Mouse (Mus musculus): Measurements from ENCODE around the gene Gm47429.
"Not testable (repeated sequence)": the region's sequence is repeated elsewhere in the genome, so short reads cannot be mapped to it uniquely, and the experiment has no call there.

The Gm47429 gene

GRCm38 (mm10) chr13:50443812-50444211, at the start of gene Gm47429:
Gm47429 (minus strand) TSS chr13:50443912.
- DNase-seq (ENCODE audit: extremely low spot score, low read depth, low spot score), result no peak

- not testable (repeated sequence) for DNase-seq (ENCODE audit: extremely low spot score, low read depth, low spot score)
Observed at GRCm38 (mm10) chr13:50488510-50488909, 44.8 kb upstream of the Gm47429 start.

GRCm38 (mm10) chr13:50467007-50467406, 23.3 kb upstream of the Gm47429 start, which contains the start of gene Nutm2:
Nutm2 (plus strand) TSS chr13:50467307.
- DNase-seq (ENCODE audit: extremely low spot score, low read depth, low spot score), result no peak

GRCm38 (mm10) chr13:50464621-50465562, 21.2 kb upstream of the Gm47429 start:
- no peak for DNase-seq (ENCODE audit: extremely low spot score, low read depth, low spot score)

GRCm38 (mm10) chr13:50460433-50460832, 16.7 kb upstream of the Gm47429 start:
- not testable (repeated sequence) for DNase-seq (ENCODE audit: extremely low spot score, low read depth, low spot score)

- DNase-seq (ENCODE audit: extremely low spot score, low read depth, low spot score), result no peak
Observed at GRCm38 (mm10) chr13:50453426-50453825, 9.7 kb upstream of the Gm47429 start.

GRCm38 (mm10) chr13:50452266-50452665, 8.6 kb upstream of the Gm47429 start:
- not testable (repeated sequence) for DNase-seq (ENCODE audit: extremely low spot score, low read depth, low spot score)

- no peak for DNase-seq (ENCODE audit: extremely low spot score, low read depth, low spot score)
Observed at GRCm38 (mm10) chr13:50445261-50445660, 1.5 kb upstream of the Gm47429 start.

GRCm38 (mm10) chr13:50426686-50427085, 17.0 kb downstream of the Gm47429 start:
- DNase-seq (ENCODE audit: extremely low spot score, low read depth, low spot score), result no peak

- DNase-seq (ENCODE audit: extremely low spot score, low read depth, low spot score), result no peak
Observed at GRCm38 (mm10) chr13:50424517-50424916, 19.2 kb downstream of the Gm47429 start.

GRCm38 (mm10) chr13:50423625-50424209, 20.0 kb downstream of the Gm47429 start:
- DNase-seq (ENCODE audit: extremely low spot score, low read depth, low spot score), result no peak

- DNase-seq (ENCODE audit: extremely low spot score, low read depth, low spot score), result no peak
Observed at GRCm38 (mm10) chr13:50418421-50418820, 25.3 kb downstream of the Gm47429 start.

GRCm38 (mm10) chr13:50417389-50418183, 26.1 kb downstream of the Gm47429 start, which contains the start of gene Fbxw17:
Fbxw17 (plus strand) TSS chr13:50417864.
- peak; percentile 18 for DNase-seq (ENCODE audit: extremely low spot score, low read depth, low spot score)

Data from hindlimb bud, embryonic 11.5 days (tissue).